Mouse (Mus musculus) kidney, embryonic 16.5 days (tissue): ENCODE measurements around the gene Me3. TPM values are rescaled to one million over a fixed set of nuclear protein-coding genes. Genes with fewer than 3 reads are reported as not detected.

Experiments
- ATAC-seq: fragments of 200-750 bp; cut with Nextera tagmentation; 2 replicates; pipeline ENCODE4 v1.8.0; 2017; ENCODE audit warnings: moderate TSS enrichment; ENCODE audit not compliant: low FRiP score, low TSS enrichment
- H3K27ac ChIP-seq: fragments of 300-500 bp; sonication (generic); 2 replicates; pipeline ENCODE4 v1.5.1; 2014; ENCODE audit warnings: low read length
- H3K27me3 ChIP-seq: fragments of 300-500 bp; sonication (generic); 2 replicates; pipeline ENCODE4 v1.6.1; 2014; ENCODE audit warnings: low read length, control low read depth, mixed read lengths; ENCODE audit not compliant: insufficient read depth
- H3K36me3 ChIP-seq: fragments of 300-500 bp; sonication (generic); 2 replicates; pipeline ENCODE4 v1.6.1; 2014; ENCODE audit warnings: low read length, control low read depth, mixed read lengths; ENCODE audit not compliant: insufficient read depth
- H3K4me1 ChIP-seq: fragments of 300-500 bp; sonication (generic); 2 replicates; pipeline ENCODE4 v1.6.1; 2014; ENCODE audit warnings: low read length, control low read depth, mixed read lengths; ENCODE audit not compliant: insufficient read depth
- H3K4me2 ChIP-seq: fragments of 300-500 bp; sonication (generic); replicated peaks from 2 replicates; pipeline ENCODE4 v1.6.1; 2014; ENCODE audit warnings: low read depth, low read length
- H3K4me3 ChIP-seq: fragments of 300-500 bp; sonication (generic); 2 replicates; pipeline ENCODE4 v1.5.1; 2014; ENCODE audit warnings: mild to moderate bottlenecking, low read length
- H3K9ac ChIP-seq: fragments of 300-500 bp; sonication (generic); replicated peaks from 2 replicates; pipeline ENCODE4 v1.6.1; 2014; ENCODE audit warnings: low read length
- H3K9me3 ChIP-seq: fragments of 300-500 bp; sonication (generic); 2 replicates; pipeline ENCODE4 v1.6.1; 2016; ENCODE audit warnings: low read length, control low read depth
- WGBS: fragments of 180-500 bp; shearing (Covaris S2); extraction: QIAGEN DNeasy Blood & Tissue Kit; methylation state at CpG from one replicate; pipeline ENCODE4 v1.1.7; 2014; 5-methylcytosine and 5-hydroxymethylcytosine counted together
- polyA plus RNA-seq: library from polyadenylated mRNA; unstranded; fragments of >200 nt; fragmentation: Nextera tagmentation; extraction: Ambion mirVana; gene quantifications from 2 replicates; pipeline ENCODE4 v1.2.1, GENCODE M21; 2015

Gene Me3
- 18.1 and 20.2 TPM in 2 replicates for polyA plus RNA-seq

GRCm38 (mm10) chr7:89632342-89633251, at the start of gene Me3:
Gene Me3, plus strand, starts transcription at chr7:89632392.
- H3K27me3 ChIP-seq = 0 out of 2 replicates have a peak, but pooled peaks cover 3% of the 10 kb centered on the region
- WGBS = 3% methylated on average over 49 of the region's 49 CpGs
- H3K4me1 ChIP-seq = peaks cover 4% of the 10 kb centered on the region; the same call in 1 of the 2 replicates
- H3K4me3 ChIP-seq = peak within 1 kb of the TSS; percentile 70
- no peaks in the 10 kb centered on the region for H3K36me3 ChIP-seq
- peak within 1 kb of the TSS; percentile 88 for H3K4me2 ChIP-seq
- peak; percentile 90 for ATAC-seq
- no peaks in the 10 kb centered on the region for H3K9me3 ChIP-seq
- peak within 1 kb of the TSS; percentile 62 for H3K9ac ChIP-seq
- H3K27ac ChIP-seq = peak within 1 kb of the TSS; percentile 78

- H3K4me3 ChIP-seq = no peak overlapping the region
- H3K27ac ChIP-seq = no peak overlapping the region
- H3K4me1 ChIP-seq = no peaks in the 10 kb centered on the region
- WGBS = 66% methylated on average over 5 of the region's 5 CpGs
- no peak for ATAC-seq
- no peak overlapping the region for H3K9ac ChIP-seq
- H3K27me3 ChIP-seq = no peaks in the 10 kb centered on the region
- H3K36me3 ChIP-seq = no peaks in the 10 kb centered on the region
- H3K4me2 ChIP-seq = no peak overlapping the region
- H3K9me3 ChIP-seq = no peaks in the 10 kb centered on the region
Observed at GRCm38 (mm10) chr7:89590039-89590438, 42.2 kb upstream of the Me3 start.

- Histone ChIP-seq H3K4me2 (no peak overlapping the region), H3K9me3 (no peaks in the 10 kb centered on the region), H3K36me3 (no peaks in the 10 kb centered on the region), H3K4me3 (no peak overlapping the region), H3K27me3 (no peaks in the 10 kb centered on the region), H3K27ac (no peak overlapping the region), H3K9ac (no peak overlapping the region), H3K4me1 (no peaks in the 10 kb centered on the region)
- 77% methylated on average over 3 of the region's 3 CpGs for WGBS
- no peak for ATAC-seq
Observed at GRCm38 (mm10) chr7:89590542-89591251, 41.5 kb upstream of the Me3 start.

DNA sequence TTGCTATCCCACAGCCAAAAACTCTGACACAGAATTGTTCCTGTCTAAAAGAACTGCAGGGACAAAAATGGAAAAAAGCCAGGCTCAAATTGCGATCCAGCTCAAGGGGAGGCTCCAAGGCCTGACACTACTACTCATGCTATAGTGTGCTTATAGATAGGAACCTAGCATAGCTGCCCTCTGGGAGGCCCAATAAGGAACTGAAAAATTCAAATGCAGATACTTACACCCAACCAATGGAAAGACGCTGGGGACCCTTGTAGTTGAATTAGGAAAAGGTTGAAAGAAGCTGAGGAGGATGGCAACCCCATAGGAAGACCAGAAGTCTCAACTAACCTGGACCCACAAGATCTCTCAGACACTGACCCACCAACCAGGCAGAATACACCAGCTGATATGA, 36.4 kb upstream of the Me3 start:
- Histone ChIP-seq H3K36me3 (no peaks in the 10 kb centered on the region), H3K4me3 (no peak overlapping the region), H3K9me3 (no peaks in the 10 kb centered on the region), H3K4me2 (no peak overlapping the region), H3K27me3 (no peaks in the 10 kb centered on the region), H3K27ac (no peak overlapping the region), H3K9ac (no peak overlapping the region), H3K4me1 (no peaks in the 10 kb centered on the region)
- ATAC-seq = no peak
- WGBS = 85% methylated on average over 2 of the region's 2 CpGs

DNA sequence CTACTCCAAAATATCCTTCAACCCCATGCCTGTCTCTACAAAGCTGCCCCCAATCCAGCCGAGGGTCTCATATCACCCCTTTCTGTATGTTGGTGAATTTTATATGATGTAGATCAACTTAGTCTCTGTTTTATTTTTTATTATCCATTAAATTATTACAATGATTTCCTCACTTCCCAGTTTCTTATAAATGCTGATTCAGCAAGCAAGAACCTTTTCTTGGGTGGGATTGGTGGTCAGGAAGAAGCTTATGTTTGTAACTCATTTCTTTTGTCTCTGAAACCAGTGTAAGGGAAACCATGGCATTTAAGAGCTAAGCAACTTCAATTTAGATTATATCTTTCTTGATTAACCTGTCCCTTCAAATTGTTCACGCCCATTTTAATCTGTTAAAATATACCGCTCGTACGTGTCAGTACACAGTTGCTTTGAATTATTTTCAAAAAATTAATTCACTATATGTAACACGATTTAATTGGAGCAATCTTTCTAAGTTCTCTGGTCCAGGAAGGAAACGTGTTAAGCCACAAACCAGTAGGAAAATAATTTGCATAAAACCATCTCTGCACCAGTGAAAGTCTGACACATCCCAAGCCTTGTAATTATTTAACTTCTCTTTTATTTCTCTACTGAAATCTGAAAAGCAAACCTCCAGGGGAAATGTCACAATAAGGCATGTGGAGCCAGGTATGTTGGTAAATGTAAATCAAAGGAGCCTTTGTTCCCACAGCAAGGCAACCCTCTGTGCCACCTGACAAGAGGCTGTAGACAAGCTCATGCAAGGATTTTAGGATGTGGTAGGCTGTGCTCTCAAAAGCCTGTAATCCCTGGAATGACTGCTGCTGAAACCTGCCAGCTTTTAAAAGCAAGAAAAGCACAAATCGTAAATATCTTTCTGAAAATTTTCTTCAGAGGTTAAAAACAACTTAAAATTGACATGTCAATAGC, 26.3 kb upstream of the Me3 start:
- H3K4me3 ChIP-seq = no peak overlapping the region
- no peaks in the 10 kb centered on the region for H3K9me3 ChIP-seq
- H3K27me3 ChIP-seq = no peaks in the 10 kb centered on the region
- 69% methylated on average over 8 of the region's 8 CpGs for WGBS
- H3K4me2 ChIP-seq = no peak overlapping the region
- H3K4me1 ChIP-seq = 0 out of 2 replicates have a peak, but pooled peaks cover 3% of the 10 kb centered on the region
- no peak overlapping the region for H3K9ac ChIP-seq
- H3K36me3 ChIP-seq = no peaks in the 10 kb centered on the region
- H3K27ac ChIP-seq = peak overlapping the region; percentile 60; the same call in 1 of the 2 replicates
- ATAC-seq = no peak

DNA sequence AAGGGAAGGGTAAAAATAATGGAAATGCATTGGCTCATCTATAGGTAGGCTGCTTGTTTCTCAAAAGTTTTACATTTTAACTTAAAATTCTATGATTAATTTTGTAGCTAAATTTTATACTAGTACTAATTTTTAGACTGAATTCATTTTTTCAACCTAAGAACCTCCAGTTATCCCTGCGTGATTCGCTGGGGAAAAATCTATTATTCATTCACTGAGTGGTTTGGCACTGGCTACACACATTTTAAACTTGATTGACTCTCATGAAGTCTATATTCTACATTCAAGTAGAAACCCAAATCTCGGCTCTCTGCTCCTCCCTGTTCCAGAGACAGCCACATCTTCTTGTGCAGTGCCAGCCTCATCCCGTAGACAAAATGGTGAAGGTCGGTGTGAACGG, 24.9 kb upstream of the Me3 start:
- WGBS = 93% methylated on average over 5 of the region's 6 CpGs
- no peak overlapping the region for H3K4me3 ChIP-seq
- no peak overlapping the region for H3K27ac ChIP-seq
- no peaks in the 10 kb centered on the region for H3K9me3 ChIP-seq
- H3K4me1 ChIP-seq = 0 out of 2 replicates have a peak, but pooled peaks cover 3% of the 10 kb centered on the region
- H3K27me3 ChIP-seq = no peaks in the 10 kb centered on the region
- no peak overlapping the region for H3K9ac ChIP-seq
- H3K4me2 ChIP-seq = no peak overlapping the region
- H3K36me3 ChIP-seq = no peaks in the 10 kb centered on the region
- ATAC-seq = no peak

DNA sequence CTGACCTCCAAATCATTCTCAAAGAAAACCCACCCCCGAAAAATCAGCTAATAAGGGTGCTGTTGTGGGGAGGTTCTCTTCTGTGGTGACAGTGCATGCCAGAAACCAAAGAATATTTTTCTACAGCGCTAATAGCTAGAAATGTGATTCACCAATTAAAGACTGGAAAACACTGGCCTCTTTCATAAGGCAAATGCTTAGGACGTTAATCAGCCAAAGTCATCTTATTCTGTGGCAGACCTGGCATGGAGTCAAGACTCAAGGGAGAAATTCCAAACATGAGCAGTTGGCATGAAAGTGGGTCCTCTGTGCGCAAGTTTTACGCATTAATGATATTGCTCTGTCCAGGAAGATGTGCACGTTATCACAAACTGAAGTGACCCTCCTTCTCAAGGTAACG, 21.0 kb upstream of the Me3 start:
- Histone ChIP-seq H3K9me3 (no peaks in the 10 kb centered on the region), H3K27ac (no peak overlapping the region), H3K27me3 (no peaks in the 10 kb centered on the region), H3K9ac (no peak overlapping the region), H3K4me2 (no peak overlapping the region), H3K36me3 (no peaks in the 10 kb centered on the region), H3K4me3 (no peak overlapping the region), H3K4me1 (0 out of 2 replicates have a peak, but pooled peaks cover 3% of the 10 kb centered on the region)
- 84% methylated on average over 7 of the region's 7 CpGs for WGBS
- ATAC-seq = no peak

- no peaks in the 10 kb centered on the region; the same call in 1 of the 2 replicates for H3K9me3 ChIP-seq
- ATAC-seq = no peak
- H3K4me3 ChIP-seq = no peak overlapping the region
- H3K27me3 ChIP-seq = no peaks in the 10 kb centered on the region
- no peaks in the 10 kb centered on the region for H3K36me3 ChIP-seq
- 76% methylated on average over 6 of the region's 6 CpGs for WGBS
- H3K9ac ChIP-seq = no peak overlapping the region
- no peaks in the 10 kb centered on the region for H3K4me1 ChIP-seq
- H3K27ac ChIP-seq = no peak overlapping the region
- H3K4me2 ChIP-seq = no peak overlapping the region
Observed at GRCm38 (mm10) chr7:89616235-89616634, 16.0 kb upstream of the Me3 start.

DNA sequence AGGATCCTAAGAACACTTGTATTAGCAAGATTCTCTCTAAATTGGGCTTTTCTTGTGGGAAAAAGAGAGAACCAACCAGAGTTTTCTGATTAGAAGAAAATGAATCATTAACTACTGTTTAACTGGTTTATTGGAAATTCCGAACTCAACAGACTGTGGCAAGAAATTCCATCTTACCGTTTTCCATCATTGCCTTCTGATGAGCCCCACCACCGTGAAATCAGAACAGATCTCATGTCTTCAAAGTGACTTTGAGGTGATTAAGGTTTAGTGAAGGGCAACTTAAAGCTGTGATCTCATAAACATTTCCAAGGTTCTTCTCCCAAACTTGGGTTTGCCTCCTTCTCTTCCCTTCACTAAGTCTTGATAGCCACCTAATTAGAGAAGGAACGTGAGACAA, 8.9 kb upstream of the Me3 start:
- ATAC-seq = peak; percentile 80; the same call in 1 of the 2 replicates
- Histone ChIP-seq H3K9me3 (no peaks in the 10 kb centered on the region), H3K27ac (peak overlapping the region; percentile 70), H3K9ac (no peak overlapping the region), H3K27me3 (no peaks in the 10 kb centered on the region), H3K4me3 (no peak overlapping the region), H3K4me2 (no peak overlapping the region), H3K4me1 (no peaks in the 10 kb centered on the region), H3K36me3 (no peaks in the 10 kb centered on the region)
- 50% methylated on average over 4 of the region's 4 CpGs for WGBS
